Mouse (Mus musculus) E14TG2a.4 (cell line): ENCODE results near the gene Arhgef12.

Experiments
- H3K27me3 ChIP-seq: 2 replicates; pipeline ENCODE4 v1.6.1; 2014; ENCODE audit warnings: low read length, control low read depth; ENCODE audit not compliant: insufficient read depth
- H3K36me3 ChIP-seq: 2 replicates; pipeline ENCODE4 v1.6.1; 2014; ENCODE audit warnings: low read length, control low read depth; ENCODE audit not compliant: insufficient read depth
- H3K4me1 ChIP-seq: replicated peaks from 2 replicates; pipeline ENCODE4 v1.6.1; 2014; ENCODE audit warnings: low read depth, low read length, control low read depth
- H3K4me3 ChIP-seq: replicated peaks from 2 replicates; pipeline ENCODE4 v1.5.1; 2014; ENCODE audit warnings: mild to moderate bottlenecking, low read length
- H3K9me3 ChIP-seq: 2 replicates; pipeline ENCODE4 v1.6.1; 2014; ENCODE audit warnings: low read length, control low read depth
- CTCF ChIP-seq: conservative IDR thresholded peaks from 2 replicates; pipeline ENCODE4 v1.5.1; 2014; ENCODE audit warnings: low read length
- NANOG ChIP-seq: IDR thresholded peaks from 2 replicates; pipeline ENCODE4 v1.6.1; 2014; ENCODE audit warnings: borderline replicate concordance, low read length, mixed read lengths
- POU5F1 ChIP-seq: IDR thresholded peaks from 2 replicates; pipeline ENCODE4 v1.6.1; 2014; ENCODE audit warnings: low read length, borderline replicate concordance

The Arhgef12 gene

DNA sequence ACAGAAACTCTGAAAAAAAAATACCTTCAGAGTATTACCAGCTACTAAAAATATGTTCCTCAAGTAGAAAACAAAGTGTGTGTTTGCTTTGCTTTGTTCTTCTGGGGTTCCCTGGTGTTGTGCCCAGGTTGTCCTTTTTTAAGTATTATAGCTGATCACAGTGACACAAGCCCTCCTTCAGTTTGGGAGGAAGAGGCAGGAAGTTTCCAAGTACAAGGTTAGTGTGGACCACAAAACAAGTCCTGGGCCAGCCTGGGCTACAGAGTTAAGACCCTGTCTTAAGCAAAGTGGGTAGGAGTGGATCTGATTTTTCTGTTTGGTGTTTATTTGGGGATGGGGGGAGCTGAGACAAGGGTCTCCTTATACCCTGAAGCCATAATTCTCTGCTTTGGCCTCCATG, 62.6 kb downstream of the Arhgef12 start:
- Histone ChIP-seq H3K36me3 (peaks cover 7% of the 10 kb centered on the region), H3K9me3 (no peaks in the 10 kb centered on the region), H3K4me1 (peaks cover 15% of the 10 kb centered on the region), H3K27me3 (no peaks in the 10 kb centered on the region), H3K4me3 (no peak overlapping the region)
- TF ChIP-seq CTCF: no peak
- TF ChIP-seq POU5F1: no peak
- TF ChIP-seq NANOG: no peak

DNA sequence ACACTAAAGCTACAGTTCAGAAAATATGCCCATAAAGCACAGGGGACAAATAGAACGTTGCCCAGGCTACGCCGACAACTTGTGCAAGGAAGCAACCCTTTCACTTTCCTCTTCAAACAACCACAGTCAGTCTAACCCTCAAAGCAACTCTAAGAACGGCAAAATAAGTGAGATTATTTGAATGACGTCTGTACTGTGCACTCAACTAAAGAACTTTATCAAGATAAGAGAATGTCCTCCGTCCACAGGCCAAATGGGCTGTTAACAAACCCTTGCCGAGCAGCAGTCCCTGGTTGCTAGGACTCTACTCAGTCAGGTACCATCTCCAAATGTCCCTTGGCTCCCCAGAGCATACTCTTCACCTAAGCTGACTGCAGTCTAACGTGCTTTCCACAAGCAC, 68.6 kb downstream of the Arhgef12 start:
- no peak for TF ChIP-seq NANOG

DNA sequence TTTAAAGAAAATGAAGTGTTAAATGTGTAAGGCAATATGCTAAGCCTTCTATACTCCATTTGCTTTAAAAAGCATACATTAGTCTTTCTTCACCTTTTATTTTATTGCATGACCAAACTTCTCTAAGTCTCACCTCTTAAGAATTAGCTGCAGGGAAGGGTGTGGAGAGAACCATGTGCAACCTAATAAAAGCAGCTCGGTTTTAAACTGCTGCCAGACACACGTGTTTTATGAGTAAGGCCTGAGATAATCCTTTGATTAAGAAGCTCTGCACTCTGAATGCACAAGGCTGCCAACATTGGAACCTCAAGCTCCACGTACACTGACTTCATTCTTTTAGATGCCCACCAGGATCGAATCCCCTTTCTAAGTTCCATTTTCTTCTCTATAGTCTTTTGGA, 71.8 kb downstream of the Arhgef12 start:
- no peaks in the 10 kb centered on the region for H3K9me3 ChIP-seq
- TF ChIP-seq NANOG (no peak), POU5F1 (no peak), CTCF (no peak)
- H3K4me3 ChIP-seq: no peak overlapping the region
- no peaks in the 10 kb centered on the region for H3K27me3 ChIP-seq
- peaks cover 2% of the 10 kb centered on the region; the same call in 1 of the 2 replicates for H3K36me3 ChIP-seq
- peaks cover 23% of the 10 kb centered on the region for H3K4me1 ChIP-seq

More for the DNA sequence above, 68.6 kb downstream of the Arhgef12 start:
- H3K4me1 ChIP-seq: 0 out of 2 replicates have a peak, but pooled peaks cover 6% of the 10 kb centered on the region
- H3K4me3 ChIP-seq: no peak overlapping the region
- peaks cover 7% of the 10 kb centered on the region for H3K36me3 ChIP-seq
- H3K9me3 ChIP-seq: no peaks in the 10 kb centered on the region
- no peaks in the 10 kb centered on the region for H3K27me3 ChIP-seq

DNA sequence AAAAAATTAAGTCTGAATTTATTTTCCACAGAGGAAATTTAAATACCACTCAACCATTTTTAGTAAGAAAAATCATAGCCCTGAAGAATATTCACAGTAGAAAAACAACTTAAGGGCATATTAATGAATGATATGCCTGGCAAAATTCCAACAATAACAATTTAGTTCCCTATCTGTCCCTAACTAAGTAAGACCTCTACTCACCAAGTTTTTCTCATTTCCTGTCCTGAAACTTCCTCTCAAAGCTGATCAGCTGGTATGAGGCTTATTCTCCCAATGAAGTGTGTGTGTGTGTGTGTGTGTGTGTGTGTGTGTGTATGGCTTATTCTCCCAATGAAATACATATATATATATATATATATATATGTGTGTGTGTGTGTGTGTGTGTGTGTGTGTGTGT, 72.8 kb downstream of the Arhgef12 start:
- Histone ChIP-seq H3K4me3 (no peak overlapping the region), H3K4me1 (peaks cover 23% of the 10 kb centered on the region), H3K27me3 (no peaks in the 10 kb centered on the region), H3K9me3 (no peaks in the 10 kb centered on the region), H3K36me3 (no peaks in the 10 kb centered on the region)
- no peak for TF ChIP-seq CTCF
- TF ChIP-seq POU5F1: no peak
- TF ChIP-seq NANOG: no peak

- TF ChIP-seq POU5F1 (no peak), NANOG (no peak), CTCF (no peak)
- peaks cover 34% of the 10 kb centered on the region for H3K4me1 ChIP-seq
Measured at GRCm38 (mm10) chr9:43027757-43028156, 79.3 kb downstream of the Arhgef12 start.

DNA sequence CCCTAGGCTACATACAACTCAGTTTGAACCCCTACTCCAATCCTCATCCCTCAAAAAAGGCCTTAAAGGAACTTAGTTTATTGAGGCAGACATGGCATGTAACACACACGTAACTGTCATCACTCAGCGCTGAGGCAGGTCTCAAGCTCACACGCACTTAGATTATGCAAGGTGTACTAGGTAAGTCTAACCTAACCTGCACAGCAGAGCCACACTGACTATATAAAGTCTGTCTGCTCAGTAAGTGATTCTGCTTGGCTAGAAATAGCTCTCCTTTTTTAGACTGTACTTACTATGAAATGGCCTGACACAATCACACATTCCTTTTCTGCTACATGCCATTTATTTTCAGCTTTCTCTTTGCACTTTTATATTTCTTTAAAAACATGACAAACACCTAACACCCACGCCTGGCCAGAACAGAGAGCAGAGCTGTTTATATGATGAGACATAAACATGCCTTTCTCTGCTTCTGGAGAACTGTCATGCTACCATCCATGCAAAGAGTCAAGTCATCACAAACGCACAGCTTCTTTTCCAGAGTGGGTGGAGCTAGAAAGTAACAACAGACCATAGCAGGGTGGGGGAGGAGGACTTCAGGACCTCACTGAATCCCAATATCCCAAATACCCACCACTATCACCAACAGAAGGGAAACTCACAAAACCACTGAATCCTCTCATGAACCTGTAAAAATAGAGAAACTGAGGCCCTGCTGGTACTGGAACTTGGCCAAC, 85.4 kb downstream of the Arhgef12 start:
- Histone ChIP-seq H3K4me1 (peaks cover 31% of the 10 kb centered on the region), H3K4me3 (no peak overlapping the region), H3K9me3 (no peaks in the 10 kb centered on the region), H3K36me3 (peaks cover 25% of the 10 kb centered on the region), H3K27me3 (no peaks in the 10 kb centered on the region)
- TF ChIP-seq NANOG (no peak), CTCF (no peak), POU5F1 (no peak)

More at GRCm38 (mm10) chr9:43027757-43028156, 79.3 kb downstream of the Arhgef12 start:
- no peak overlapping the region for H3K4me3 ChIP-seq
- no peaks in the 10 kb centered on the region for H3K9me3 ChIP-seq
- peaks cover 13% of the 10 kb centered on the region for H3K36me3 ChIP-seq
- H3K27me3 ChIP-seq: no peaks in the 10 kb centered on the region

DNA sequence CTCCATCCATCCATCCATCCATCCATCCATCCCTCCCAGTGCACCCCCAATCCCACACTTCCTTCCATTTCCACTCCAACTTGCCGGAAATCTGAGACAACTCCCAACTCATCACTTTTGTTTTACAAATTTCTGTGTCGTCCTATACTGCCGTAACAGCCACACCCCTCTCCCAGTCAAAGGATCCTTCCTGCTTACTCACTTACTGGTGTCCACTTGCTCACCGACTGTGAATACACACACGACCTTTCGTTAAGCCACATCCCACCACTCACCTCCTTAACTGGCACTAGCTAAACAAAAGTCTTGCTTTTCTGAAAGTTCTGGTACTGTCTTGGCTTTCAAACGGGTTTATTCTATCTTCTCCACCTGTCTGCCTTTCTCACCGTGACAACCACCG, 87.4 kb downstream of the Arhgef12 start:
- Histone ChIP-seq H3K36me3 (peaks cover 16% of the 10 kb centered on the region), H3K27me3 (no peaks in the 10 kb centered on the region), H3K9me3 (no peaks in the 10 kb centered on the region), H3K4me1 (peaks cover 31% of the 10 kb centered on the region), H3K4me3 (no peak overlapping the region)
- TF ChIP-seq CTCF (no peak), POU5F1 (no peak), NANOG (no peak)

DNA sequence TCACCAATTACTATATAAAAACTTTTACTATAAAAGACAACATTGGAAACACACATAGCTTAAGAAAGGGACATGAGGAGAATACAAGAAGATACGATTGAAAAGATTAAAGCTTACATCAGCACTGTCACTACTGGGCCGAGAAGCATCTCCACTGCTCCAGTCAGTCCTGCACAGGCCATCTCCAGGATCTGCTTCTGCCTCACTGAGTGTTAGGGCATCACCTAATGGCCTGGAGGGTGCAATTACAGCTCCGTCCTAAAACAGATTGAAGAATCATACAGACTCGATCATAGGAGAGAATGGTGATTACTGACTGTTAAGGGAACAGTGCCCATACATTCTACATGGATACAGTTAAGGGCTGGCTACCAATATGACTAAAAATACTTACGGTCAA, 91.3 kb downstream of the Arhgef12 start:
- Histone ChIP-seq H3K9me3 (no peaks in the 10 kb centered on the region), H3K36me3 (peaks cover 29% of the 10 kb centered on the region), H3K4me1 (peaks cover 14% of the 10 kb centered on the region), H3K4me3 (no peak overlapping the region), H3K27me3 (no peaks in the 10 kb centered on the region)
- no peak for TF ChIP-seq NANOG
- peak; percentile 63 for TF ChIP-seq CTCF
- no peak for TF ChIP-seq POU5F1

DNA sequence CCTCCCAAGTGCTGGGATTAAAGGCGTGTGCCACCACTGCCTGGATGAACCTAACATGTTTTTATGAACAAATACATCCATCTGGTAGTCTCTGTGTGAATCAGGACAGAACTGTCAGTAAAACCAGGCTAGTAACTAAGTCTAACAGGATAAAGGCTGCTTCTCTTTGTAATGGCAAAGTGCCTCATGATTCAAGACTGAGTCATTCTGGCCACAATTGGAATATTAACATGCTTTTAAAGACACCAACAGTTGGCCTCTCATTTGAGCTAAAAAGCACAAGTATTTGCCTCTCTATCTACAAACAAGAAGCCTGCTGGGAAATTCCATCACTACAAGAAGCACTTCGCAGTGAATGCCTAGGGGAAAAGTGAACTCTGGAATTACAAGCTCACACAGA, 91.7 kb downstream of the Arhgef12 start:
- TF ChIP-seq NANOG (no peak), CTCF (no peak), POU5F1 (no peak)
- no peaks in the 10 kb centered on the region for H3K27me3 ChIP-seq

More for the DNA sequence above, 91.7 kb downstream of the Arhgef12 start:
- Histone ChIP-seq H3K9me3 (no peaks in the 10 kb centered on the region), H3K36me3 (peaks cover 29% of the 10 kb centered on the region), H3K4me1 (peaks cover 9% of the 10 kb centered on the region), H3K4me3 (no peak overlapping the region)
